9 mouse cellular contexts compared by ENCODE assay signal in the genomic region with DNA sequence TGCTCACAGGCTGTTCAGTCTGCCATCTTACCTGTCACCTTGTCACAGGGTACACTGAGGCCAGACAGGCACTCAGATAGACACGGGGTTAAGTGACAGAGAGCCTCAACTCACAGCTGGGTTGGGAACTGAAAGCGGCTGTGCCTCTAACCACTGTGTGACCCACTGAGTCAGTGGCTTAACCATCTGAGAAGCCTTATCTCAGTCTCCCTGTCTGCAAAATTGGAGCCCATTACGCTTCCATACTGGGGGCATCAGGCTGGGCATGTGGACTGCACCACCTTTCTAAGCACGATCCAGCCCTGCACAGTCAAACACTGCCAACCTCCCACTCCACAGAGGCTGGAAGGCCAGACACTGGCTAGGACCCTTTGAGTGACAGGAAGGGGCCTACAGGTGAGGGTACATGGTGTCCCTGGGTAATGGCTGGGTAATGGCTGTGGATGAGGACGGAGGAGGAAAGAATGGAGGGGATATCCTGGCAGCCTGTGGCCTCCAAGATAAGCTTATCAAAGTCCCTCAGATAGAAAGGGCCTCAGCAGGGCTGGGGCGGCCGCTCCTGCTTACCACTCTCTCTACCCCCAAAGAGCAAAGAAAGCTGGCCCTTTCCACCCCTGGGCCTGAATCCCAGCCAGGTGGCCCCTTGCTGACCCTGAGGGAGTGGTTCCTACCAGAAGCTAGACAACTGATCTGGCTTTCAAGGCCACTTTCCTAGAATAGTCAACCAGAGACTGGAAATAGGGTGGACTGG.
DNase-seq lines count a peak whose midpoint lies in the region.
"Had no signal": no experiment of that assay in that cellular context is flagged by ENCODE, and none has a peak within 500 bp of the region (broad histone marks: within the 10 kb centered on the region; RNA-seq: fewer than 3 reads in every experiment).

No protein-coding gene starts in this region.

- DNase-seq in kidney, postnatal 25 days, result peak; percentile 37 to 68
- DNase-seq in kidney, adult 18-20 months, result no peak
- DNase-seq in heart, adult 11 months, result peak; percentile 99
- peak; percentile 54 to 56 for DNase-seq in kidney, postnatal 36 days
- peak; percentile 33 to 51 for DNase-seq in spleen, postnatal 14 days (ENCODE audit: low spot score in 2 of 2)
- DNase-seq in thymus, postnatal 10 days (ENCODE audit: low spot score in 2 of 2), result no peak
- no peak for DNase-seq in thymus, postnatal 36 days
- no peak for DNase-seq in cerebellum, adult 8-10 months
- DNase-seq: right cerebral cortex, postnatal 14 days had no signal

Comparison
In these comparisons a context has a peak if more than half of its experiments do, and no peak if none do; other contexts are left out.
1. DNase-seq: peak in kidney, postnatal 25 days (2 of 2), heart, adult 11 months (single experiment), kidney, postnatal 36 days (2 of 2) and spleen, postnatal 14 days (2 of 2); none in kidney, adult 18-20 months (single experiment), thymus, postnatal 10 days (0 of 2), thymus, postnatal 36 days (0 of 2) and cerebellum, adult 8-10 months (single experiment).